In the genomic region with DNA sequence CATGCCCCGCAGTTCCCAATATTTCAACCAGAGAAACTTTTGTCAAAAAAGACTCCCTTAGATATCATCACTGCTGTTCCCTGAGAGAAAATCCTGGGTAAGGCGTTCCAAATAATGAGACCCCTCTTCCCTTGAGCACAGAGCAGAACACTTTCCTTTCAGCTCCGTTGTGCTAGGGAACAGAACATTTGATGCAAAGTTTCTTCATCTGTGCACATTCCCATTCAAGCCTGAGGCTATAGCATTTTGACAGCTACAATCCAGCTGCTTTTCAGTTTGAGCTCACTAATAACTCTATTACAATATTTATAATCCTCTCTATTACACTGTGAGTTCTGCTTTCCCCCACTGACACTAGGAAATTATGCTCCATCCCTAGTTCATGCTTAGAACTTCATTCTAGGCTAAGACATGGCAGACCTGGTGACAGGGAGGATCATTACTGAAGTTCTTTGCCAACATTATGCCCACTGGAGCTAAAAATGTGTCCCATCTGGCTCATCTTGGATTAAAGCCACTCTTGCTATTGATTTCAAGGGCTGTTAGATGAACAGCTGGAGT, we compare ENCODE assay signal across 26 mouse cellular contexts.
DNase-seq lines count a peak whose midpoint lies in the region; ATAC-seq and TF ChIP-seq lines count a peak whose summit lies in the region.
"Had no signal": no experiment of that assay in that cellular context is flagged by ENCODE, and none has a peak within 500 bp of the region (broad histone marks: within the 10 kb centered on the region; RNA-seq: fewer than 3 reads in every experiment).

No protein-coding gene starts in this region.

- no peak for TF ChIP-seq POLR2A in brain, embryonic 14.5 days (IDR thresholded peaks at IDR 0.05; ENCODE audit: borderline replicate concordance, extremely low read depth, insufficient read depth, insufficient read length, poor library complexity, severe bottlenecking)

- H3K27ac ChIP-seq in hindbrain, embryonic 16.5 days (ENCODE audit: low read depth, low read length) = no peak overlapping the region
- no peak overlapping the region for H3K27ac ChIP-seq in hindbrain, embryonic 10.5 days
- H3K27ac ChIP-seq in midbrain, postnatal 0 days (ENCODE audit: low read depth, low read length) = no peak overlapping the region
- H3K27ac ChIP-seq: embryonic facial prominence, embryonic 15.5 days; gastrocnemius, adult 2 months; heart, embryonic 15.5 days; kidney, embryonic 15.5 days; left cerebral cortex, adult 2 months; limb, embryonic 10.5 days; liver, embryonic 15.5 days; stomach, embryonic 15.5 days had no signal

- DNase-seq in hindbrain, embryonic 10.5 days (ENCODE audit: low spot score) = no peak
- DNase-seq in lung, postnatal 10 days = peak; percentile 18
- no peak for DNase-seq in lung, postnatal 4 days
- DNase-seq in brain, embryonic 14.5 days (ENCODE audit: low read depth) = peak; percentile 34
- peak; percentile 44 for DNase-seq in midbrain, postnatal 0 days (ENCODE audit: low spot score)
- no peak for DNase-seq in retina, embryonic 14.5 days (ENCODE audit: low spot score)
- DNase-seq: adrenal gland, postnatal 36 days; cerebellum, adult 18-20 months; cerebellum, postnatal 25 days; gastrocnemius, adult 2 months; heart, postnatal 36 days; kidney, adult 11 months; kidney, postnatal 36 days; liver; right cerebral cortex, adult 18-20 months; right cerebral cortex, postnatal 4 days; thymus, postnatal 25 days had no signal

- no peaks in the 10 kb centered on the region for H3K36me3 ChIP-seq in hindbrain, embryonic 16.5 days (ENCODE audit: control insufficient read depth, insufficient read depth, low read length)
- no peaks in the 10 kb centered on the region for H3K36me3 ChIP-seq in hindbrain, embryonic 10.5 days
- no peaks in the 10 kb centered on the region for H3K36me3 ChIP-seq in midbrain, postnatal 0 days (ENCODE audit: insufficient read depth, low read length)
- H3K36me3 ChIP-seq: embryonic facial prominence, embryonic 15.5 days; heart, embryonic 15.5 days; kidney, embryonic 15.5 days; limb, embryonic 10.5 days; liver, embryonic 15.5 days; stomach, embryonic 15.5 days had no signal

- no peaks in the 10 kb centered on the region for H3K9me3 ChIP-seq in hindbrain, embryonic 16.5 days (ENCODE audit: control insufficient read depth, low read length)
- H3K9me3 ChIP-seq in hindbrain, embryonic 10.5 days = no peaks in the 10 kb centered on the region
- H3K9me3 ChIP-seq in midbrain, postnatal 0 days (ENCODE audit: low read length) = no peaks in the 10 kb centered on the region
- H3K9me3 ChIP-seq: embryonic facial prominence, embryonic 15.5 days; heart, embryonic 15.5 days; kidney, embryonic 15.5 days; limb, embryonic 10.5 days; liver, embryonic 15.5 days; stomach, embryonic 15.5 days had no signal

- H3K27me3 ChIP-seq in hindbrain, embryonic 16.5 days (replicated peaks; ENCODE audit: control insufficient read depth, insufficient read depth, low read length) = no peaks in the 10 kb centered on the region
- no peaks in the 10 kb centered on the region for H3K27me3 ChIP-seq in hindbrain, embryonic 10.5 days (ENCODE audit: insufficient read depth, poor library complexity, severe bottlenecking)
- no peaks in the 10 kb centered on the region for H3K27me3 ChIP-seq in midbrain, postnatal 0 days (ENCODE audit: insufficient read depth, low read length)
- H3K27me3 ChIP-seq: embryonic facial prominence, embryonic 15.5 days; heart, embryonic 15.5 days; kidney, embryonic 15.5 days; liver, embryonic 15.5 days; stomach, embryonic 15.5 days had no signal

- H3K9ac ChIP-seq in hindbrain, embryonic 16.5 days (ENCODE audit: low read depth, low read length) = no peak overlapping the region
- no peak overlapping the region for H3K9ac ChIP-seq in midbrain, postnatal 0 days (replicated peaks; ENCODE audit: low read length, poor library complexity, severe bottlenecking)
- H3K9ac ChIP-seq: embryonic facial prominence, embryonic 15.5 days; heart, embryonic 15.5 days; kidney, embryonic 15.5 days; liver, embryonic 15.5 days; stomach, embryonic 15.5 days had no signal

- WGBS in hindbrain, embryonic 16.5 days = 62% methylated on average over 3 of the region's 3 CpGs
- 78% methylated on average over 3 of the region's 3 CpGs for WGBS in hindbrain, embryonic 10.5 days
- 50% methylated on average over 3 of the region's 3 CpGs for WGBS in midbrain, postnatal 0 days

- TF ChIP-seq CTCF in brain, embryonic 14.5 days (IDR thresholded peaks at IDR 0.05; ENCODE audit: borderline replicate concordance, extremely low read depth, insufficient read depth, insufficient read length) = no peak
- no peak for TF ChIP-seq CTCF in midbrain, postnatal 0 days (IDR thresholded peaks at IDR 0.05)

- peak; percentile 61; the same call in 1 of the 2 replicates for ATAC-seq in hindbrain, embryonic 16.5 days
- ATAC-seq in midbrain, postnatal 0 days (ENCODE audit: low FRiP score) = 0 out of 2 replicates have a peak, but pooled peaks have one; percentile 31
- ATAC-seq: forebrain, embryonic 14.5 days had no signal

- H3K4me3 ChIP-seq in hindbrain, embryonic 16.5 days (ENCODE audit: low read length) = no peak overlapping the region
- no peak overlapping the region for H3K4me3 ChIP-seq in hindbrain, embryonic 10.5 days
- H3K4me3 ChIP-seq in midbrain, postnatal 0 days (ENCODE audit: low read depth, low read length) = no peak overlapping the region
- H3K4me3 ChIP-seq: embryonic facial prominence, embryonic 15.5 days; gastrocnemius, adult 2 months; heart, embryonic 15.5 days; kidney, embryonic 15.5 days; left cerebral cortex, adult 2 months; limb, embryonic 10.5 days; liver, embryonic 15.5 days; stomach, embryonic 15.5 days had no signal

- H3K4me2 ChIP-seq in hindbrain, embryonic 16.5 days (ENCODE audit: low read length) = no peak overlapping the region
- H3K4me2 ChIP-seq in midbrain, postnatal 0 days (ENCODE audit: low read depth, low read length, poor library complexity, severe bottlenecking) = no peak overlapping the region
- H3K4me2 ChIP-seq: embryonic facial prominence, embryonic 15.5 days; heart, embryonic 15.5 days; kidney, embryonic 15.5 days; liver, embryonic 15.5 days; stomach, embryonic 15.5 days had no signal

- no peaks in the 10 kb centered on the region for H3K4me1 ChIP-seq in hindbrain, embryonic 16.5 days (ENCODE audit: control insufficient read depth, insufficient read depth, low read depth, low read length)
- no peaks in the 10 kb centered on the region for H3K4me1 ChIP-seq in hindbrain, embryonic 10.5 days (replicated peaks)
- no peaks in the 10 kb centered on the region for H3K4me1 ChIP-seq in midbrain, postnatal 0 days (ENCODE audit: insufficient read depth, low read length)
- H3K4me1 ChIP-seq: embryonic facial prominence, embryonic 15.5 days; heart, embryonic 15.5 days; kidney, embryonic 15.5 days; limb, embryonic 10.5 days; liver, embryonic 15.5 days; stomach, embryonic 15.5 days had no signal

Comparison
In these comparisons a context has a peak if more than half of its experiments do, and no peak if none do; other contexts are left out.
1. DNase-seq: peak in lung, postnatal 10 days (single experiment), brain, embryonic 14.5 days (single experiment) and midbrain, postnatal 0 days (single experiment); none in hindbrain, embryonic 10.5 days (single experiment), lung, postnatal 4 days (0 of 2) and retina, embryonic 14.5 days (single experiment).